10 mouse cellular contexts compared by ENCODE assay signal in genomic region chr3:94948066-94948614, GRCm38 (mm10). TPM values are rescaled to one million over a fixed set of nuclear protein-coding genes. Genes with fewer than 3 reads are reported as not detected.
DNase-seq lines count a peak whose midpoint lies in the region; ATAC-seq and TF ChIP-seq lines count a peak whose summit lies in the region.
"Had no signal": no experiment of that assay in that cellular context is flagged by ENCODE, and none has a peak within 500 bp of the region (broad histone marks: within the 10 kb centered on the region; RNA-seq: fewer than 3 reads in every experiment).

No protein-coding gene starts in this region.

- WGBS in intestine, embryonic 15.5 days = 64% methylated on average over 3 of the region's 3 CpGs
- WGBS in intestine, embryonic 16.5 days = 69% methylated on average over 3 of the region's 3 CpGs
- WGBS in thymus, adult 2 months = 86% methylated on average over 3 of the region's 3 CpGs

- ATAC-seq in intestine, embryonic 15.5 days = peak; percentile 29; the same call in 1 of the 2 replicates
- ATAC-seq in intestine, embryonic 16.5 days = no peak
- no peak for ATAC-seq in cerebellum, adult (ENCODE audit: insufficient number of reproducible peaks, low FRiP score, low TSS enrichment)

- H3K9me3 ChIP-seq in intestine, embryonic 15.5 days = no peaks in the 10 kb centered on the region
- no peaks in the 10 kb centered on the region for H3K9me3 ChIP-seq in intestine, embryonic 16.5 days (ENCODE audit: control insufficient read depth, low read length)
- H3K9me3 ChIP-seq: heart, embryonic 12.5 days; lung, embryonic 15.5 days had no signal

- H3K4me3 ChIP-seq in intestine, embryonic 15.5 days (replicated peaks) = no peak overlapping the region
- no peak overlapping the region for H3K4me3 ChIP-seq in intestine, embryonic 16.5 days (ENCODE audit: low read length)
- no peak overlapping the region for H3K4me3 ChIP-seq in thymus, adult 2 months (ENCODE audit: control insufficient read depth, insufficient read depth, low read length)
- H3K4me3 ChIP-seq: heart, embryonic 12.5 days; lung, embryonic 15.5 days had no signal

- H3K27ac ChIP-seq in intestine, embryonic 15.5 days = no peak overlapping the region
- H3K27ac ChIP-seq in intestine, embryonic 16.5 days (ENCODE audit: low read length) = no peak overlapping the region
- H3K27ac ChIP-seq in thymus, adult 2 months (ENCODE audit: control insufficient read depth, insufficient read depth, low read length) = no peak overlapping the region
- H3K27ac ChIP-seq: lung, embryonic 15.5 days had no signal

- H3K4me2 ChIP-seq in intestine, embryonic 15.5 days (replicated peaks) = no peak overlapping the region
- H3K4me2 ChIP-seq in intestine, embryonic 16.5 days (ENCODE audit: low read depth, low read length) = no peak overlapping the region
- H3K4me2 ChIP-seq: heart, embryonic 12.5 days; lung, embryonic 15.5 days had no signal

- no peaks in the 10 kb centered on the region for H3K27me3 ChIP-seq in intestine, embryonic 15.5 days (replicated peaks)
- no peaks in the 10 kb centered on the region for H3K27me3 ChIP-seq in intestine, embryonic 16.5 days (replicated peaks; ENCODE audit: control insufficient read depth, insufficient read depth, low read length)
- H3K27me3 ChIP-seq in thymus, adult 2 months (ENCODE audit: control insufficient read depth, insufficient read depth, low read length) = no peaks in the 10 kb centered on the region
- H3K27me3 ChIP-seq: heart, embryonic 12.5 days; lung, embryonic 15.5 days had no signal

- no peaks in the 10 kb centered on the region for H3K36me3 ChIP-seq in intestine, embryonic 15.5 days
- H3K36me3 ChIP-seq in intestine, embryonic 16.5 days (ENCODE audit: control insufficient read depth, insufficient read depth, low read length) = no peaks in the 10 kb centered on the region
- no peaks in the 10 kb centered on the region for H3K36me3 ChIP-seq in thymus, adult 2 months (ENCODE audit: control insufficient read depth, insufficient read depth, low read length)
- H3K36me3 ChIP-seq: heart, embryonic 12.5 days; lung, embryonic 15.5 days had no signal

- TF ChIP-seq POLR2A in thymus, adult 2 months (IDR thresholded peaks at IDR 0.05; ENCODE audit: control insufficient read depth, extremely low read depth, insufficient read depth, low read length, poor library complexity) = no peak

- peaks cover 9% of the 10 kb centered on the region; the same call in 1 of the 2 replicates for H3K4me1 ChIP-seq in intestine, embryonic 15.5 days (replicated peaks)
- H3K4me1 ChIP-seq in intestine, embryonic 16.5 days (ENCODE audit: control insufficient read depth, insufficient read depth, low read length) = peaks cover 5% of the 10 kb centered on the region; the same call in 1 of the 2 replicates
- H3K4me1 ChIP-seq in thymus, adult 2 months (replicated peaks; ENCODE audit: control insufficient read depth, insufficient read depth, low read length) = peaks cover 9% of the 10 kb centered on the region
- H3K4me1 ChIP-seq: lung, embryonic 15.5 days had no signal

- DNase-seq in thymus, postnatal 14 days = peak; percentile 37
- DNase-seq in thymus, adult 2 months = no peak
- DNase-seq in ZHBTc4 (ENCODE audit: low read depth, low spot score) = peak; percentile 47
- no peak for DNase-seq in ovary, postnatal 36 days (ENCODE audit: low spot score)
- DNase-seq: kidney, adult 11 months had no signal

- H3K9ac ChIP-seq in intestine, embryonic 15.5 days = no peak overlapping the region
- H3K9ac ChIP-seq in intestine, embryonic 16.5 days (ENCODE audit: low read depth, low read length) = no peak overlapping the region
- H3K9ac ChIP-seq: heart, embryonic 12.5 days; lung, embryonic 15.5 days had no signal

- no peak for TF ChIP-seq CTCF in thymus, adult 2 months (IDR thresholded peaks at IDR 0.05; ENCODE audit: borderline replicate concordance, control insufficient read depth, extremely low read depth, insufficient read depth, low read length, poor library complexity)

RNA-seq across cellular contexts. Expression of gene Rfx5, which starts 5.7 kb away (rescaled TPM):
- polyA plus RNA-seq in intestine, embryonic 15.5 days (2015; fragmentation: Nextera tagmentation; extraction: Ambion mirVana) = 6.2 and 6.9 TPM in 2 replicates
- polyA plus RNA-seq in intestine, embryonic 16.5 days (2015; fragmentation: Nextera tagmentation; extraction: Ambion mirVana) = 4.3 and 5.1 TPM in 2 replicates
- 33.3 and 36.8 TPM in 2 replicates for polyA plus RNA-seq in thymus, adult 2 months (2012; rRNA removed)

RNA-seq across cellular contexts. Expression of gene Selenbp1, which starts 15.3 kb away (rescaled TPM):
- 108 and 123 TPM in 2 replicates for polyA plus RNA-seq in intestine, embryonic 15.5 days (2015; fragmentation: Nextera tagmentation; extraction: Ambion mirVana)
- 157 and 167 TPM in 2 replicates for polyA plus RNA-seq in intestine, embryonic 16.5 days (2015; fragmentation: Nextera tagmentation; extraction: Ambion mirVana)
- polyA plus RNA-seq in thymus, adult 2 months (2012; rRNA removed) = 15.9 and 26.7 TPM in 2 replicates

RNA-seq across cellular contexts. Expression of gene Pi4kb, which starts 26.4 kb away (rescaled TPM):
- 19.8 and 22.6 TPM in 2 replicates for polyA plus RNA-seq in intestine, embryonic 15.5 days (2015; fragmentation: Nextera tagmentation; extraction: Ambion mirVana)
- 21.7 and 22.9 TPM in 2 replicates for polyA plus RNA-seq in intestine, embryonic 16.5 days (2015; fragmentation: Nextera tagmentation; extraction: Ambion mirVana)
- polyA plus RNA-seq in thymus, adult 2 months (2012; rRNA removed) = 59.0 and 62.3 TPM in 2 replicates

Comparison
In these comparisons a context has a peak if more than half of its experiments do, and no peak if none do; other contexts are left out.
1. DNase-seq: peak in thymus, postnatal 14 days (single experiment) and ZHBTc4 (single experiment); none in thymus, adult 2 months (single experiment) and ovary, postnatal 36 days (single experiment).